Mouse (Mus musculus) adrenal gland (tissue): Measurements from ENCODE around the gene Ncapd3.

Source experiments
- intact Hi-C: fragments of 180-260 bp; cut with DNase I; formaldehyde crosslinking; loops from one replicate; pipeline ENCODE4 v1.15.1; 2025
- long read RNA-seq, 2 experiments: library from polyadenylated mRNA; unstranded; transcript quantifications; one replicate each; pipeline ENCODE4 v2.0.0; 2020; ENCODE audit warnings: borderline replicate concordance in 1 of 2; ENCODE audit not compliant: insufficient replicate concordance in 1 of 2

The Ncapd3 gene
- long read RNA-seq, experiment 1, partial matches to known transcripts = 5 of 5 reads
- long read RNA-seq, experiment 1, other reads (novel, unspliced or antisense) = 0 of 5 reads
- long read RNA-seq, experiment 2, partial matches to known transcripts = 6 of 7 reads
- long read RNA-seq, experiment 2, other reads (novel, unspliced or antisense) = 1 of 7 reads

DNA sequence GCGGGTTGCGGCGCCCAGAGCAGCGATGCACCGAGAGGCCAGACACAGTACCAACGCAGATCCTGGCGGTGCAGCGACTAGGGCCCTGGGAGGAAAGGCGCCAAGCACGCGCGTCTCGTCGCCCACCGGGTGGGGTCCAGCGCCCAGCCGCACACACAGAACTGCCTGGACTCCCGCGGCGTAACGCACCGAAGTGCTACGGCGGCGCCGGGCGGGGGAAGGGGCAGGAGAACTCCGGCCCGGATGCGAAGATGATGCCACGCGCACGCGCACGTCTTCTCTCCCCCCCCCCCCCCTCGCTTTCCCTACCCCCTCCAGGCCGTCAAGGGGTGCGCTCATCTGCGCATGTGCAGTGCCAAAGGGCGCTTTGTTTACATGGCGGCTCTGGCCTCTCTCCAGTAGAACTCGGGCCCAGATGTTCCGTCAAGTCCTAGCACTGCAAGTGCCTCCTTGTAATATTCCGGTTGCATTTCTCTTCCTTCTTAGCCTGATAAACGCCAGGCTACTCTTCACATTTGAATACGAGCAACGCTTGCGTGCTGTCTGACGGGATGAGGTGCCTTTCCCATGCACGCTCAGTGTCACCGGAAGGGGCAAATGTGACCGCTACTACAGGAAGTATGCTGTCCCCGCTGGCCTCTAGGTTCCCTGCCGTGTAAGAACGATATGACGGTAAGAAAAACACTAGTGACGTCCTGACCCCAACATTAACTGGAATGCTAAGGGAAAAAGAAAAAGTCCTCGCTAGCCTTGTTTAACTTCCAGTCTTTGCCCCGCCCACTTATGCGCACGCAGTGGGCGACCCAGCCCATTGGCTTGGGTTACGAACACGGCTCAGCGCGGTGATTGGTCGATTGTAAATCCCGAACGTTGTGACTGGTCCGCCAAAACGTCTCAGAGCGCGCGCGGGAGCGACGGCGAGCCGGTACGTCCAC, at the start of gene Ncapd3, which contains the start of gene Vps26b:
TSS of gene Ncapd3 (plus strand) at position 348 of the 935 bp plus-strand sequence.
TSS of gene Vps26b (minus strand) at position 238 of the 935 bp plus-strand sequence.
- intact Hi-C loops = loop anchor here (5.0 kb wide), 1 partner anchor 33 kb away; the partner anchor contains the start of genes Acad8 and Thyn1

DNA sequence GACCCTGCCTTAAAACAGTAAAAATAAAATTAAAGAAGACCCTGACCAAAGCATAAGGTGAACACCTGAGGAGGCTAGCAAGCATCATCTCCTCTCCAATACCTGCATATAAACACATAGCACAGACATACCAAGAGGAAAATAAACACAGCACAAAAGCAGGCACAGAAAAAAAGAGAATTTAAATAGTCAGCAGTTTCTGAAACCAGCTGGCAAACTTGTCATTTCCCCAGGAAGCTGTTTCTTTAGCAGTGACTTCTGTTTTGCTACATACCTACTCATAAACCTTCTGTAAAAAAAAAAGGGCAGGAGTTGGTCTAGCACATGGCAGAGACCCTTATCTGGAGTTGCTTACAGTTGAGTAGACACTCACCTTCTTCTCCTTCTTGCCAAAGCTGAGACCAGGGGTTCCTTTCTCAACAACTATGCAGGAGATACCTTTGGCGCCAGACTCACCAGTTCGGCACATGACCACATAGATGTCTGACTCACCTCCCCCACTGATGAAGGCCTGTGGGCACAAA, 44.8 kb upstream of the Ncapd3 start:
- intact Hi-C loops = no loop called here

DNA sequence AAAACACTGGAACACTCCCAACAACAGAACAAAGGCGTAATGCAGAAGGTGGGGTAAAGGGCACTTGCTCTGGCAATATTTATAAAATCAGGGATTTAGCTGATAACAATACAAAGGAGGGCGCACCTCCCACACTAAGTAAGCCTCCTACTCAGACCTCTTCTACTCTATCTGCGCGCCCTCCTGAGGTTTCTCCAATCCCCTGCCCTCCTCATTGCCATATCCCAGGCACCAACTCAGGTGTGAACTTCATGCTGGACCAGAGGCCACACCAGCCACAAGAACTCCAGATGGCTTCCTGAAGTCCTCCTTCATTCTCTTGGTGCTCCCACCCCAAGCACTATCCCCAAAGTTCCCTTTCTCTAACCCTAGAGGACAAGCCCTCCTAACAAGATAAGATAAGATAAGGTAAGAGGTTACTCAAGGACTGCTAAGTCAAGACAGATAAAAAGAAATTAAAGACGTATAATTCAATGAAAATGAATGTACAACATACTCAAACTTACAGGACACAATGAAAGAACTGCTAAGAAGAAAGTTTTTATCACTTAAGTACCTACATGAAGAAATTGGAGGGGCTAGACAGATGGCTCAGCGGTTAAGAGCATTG, 44.2 kb upstream of the Ncapd3 start:
- intact Hi-C loops = no loop called here

- intact Hi-C loops = no loop called here
These were observed 39.8 kb upstream of the Ncapd3 start for GRCm38 (mm10) chr9:26990181-26990580.

DNA sequence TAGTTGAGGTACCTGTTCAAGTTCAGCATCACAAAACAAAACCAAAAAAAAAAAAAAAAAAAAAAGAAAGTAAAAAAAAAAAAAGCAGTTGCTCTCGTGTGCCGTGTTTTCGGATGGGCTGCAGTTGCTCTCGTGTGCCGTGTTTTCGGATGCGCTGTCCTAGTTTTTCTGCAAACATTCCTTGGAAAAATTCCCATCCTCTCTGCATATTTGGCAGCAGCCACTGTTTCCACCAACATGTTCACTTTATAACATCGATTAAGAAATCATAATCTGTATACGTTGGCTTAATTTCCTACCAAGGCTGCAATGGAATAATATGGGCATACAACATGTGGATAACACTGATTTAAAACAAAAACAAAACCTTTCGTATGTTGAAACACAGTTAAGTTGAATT, 36.9 kb upstream of the Ncapd3 start:
- intact Hi-C loops = no loop called here

- intact Hi-C loops = no loop called here
These were observed 36.1 kb upstream of the Ncapd3 start for GRCm38 (mm10) chr9:26993900-26994299.

GRCm38 (mm10) chr9:26997062-26997461, 32.9 kb upstream of the Ncapd3 start:
- intact Hi-C loops = loop anchor here (5.0 kb wide), 1 partner anchor 35 kb away; the partner anchor contains the start of genes Ncapd3 and Vps26b

DNA sequence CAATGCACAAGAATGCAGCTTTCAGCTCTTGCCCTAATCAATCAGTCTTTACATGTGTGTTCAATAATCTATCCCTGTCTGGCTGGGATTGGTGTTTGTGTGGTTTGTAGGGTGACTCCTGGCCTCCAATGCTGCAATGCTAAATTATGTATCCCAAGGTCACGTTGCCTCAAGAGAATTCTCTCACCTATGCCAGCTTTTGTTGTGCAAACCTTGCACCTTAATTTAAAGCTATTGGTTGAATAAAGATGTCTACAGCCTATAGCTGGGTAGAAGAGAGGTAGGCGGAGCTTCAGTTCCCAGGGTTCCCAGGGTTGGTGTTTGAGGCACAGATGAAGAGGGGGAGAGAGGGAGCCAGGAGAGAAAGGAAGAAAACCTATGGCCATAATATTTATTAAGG, 32.5 kb upstream of the Ncapd3 start:
- intact Hi-C loops = loop anchor here (5.0 kb wide), 1 partner anchor 35 kb away; the partner anchor contains the start of genes Ncapd3 and Vps26b

GRCm38 (mm10) chr9:26998669-26999460, 31.1 kb upstream of the Ncapd3 start:
- intact Hi-C loops = loop anchor here (5.0 kb wide), 1 partner anchor 33 kb away; the partner anchor contains the start of genes Ncapd3 and Vps26b

DNA sequence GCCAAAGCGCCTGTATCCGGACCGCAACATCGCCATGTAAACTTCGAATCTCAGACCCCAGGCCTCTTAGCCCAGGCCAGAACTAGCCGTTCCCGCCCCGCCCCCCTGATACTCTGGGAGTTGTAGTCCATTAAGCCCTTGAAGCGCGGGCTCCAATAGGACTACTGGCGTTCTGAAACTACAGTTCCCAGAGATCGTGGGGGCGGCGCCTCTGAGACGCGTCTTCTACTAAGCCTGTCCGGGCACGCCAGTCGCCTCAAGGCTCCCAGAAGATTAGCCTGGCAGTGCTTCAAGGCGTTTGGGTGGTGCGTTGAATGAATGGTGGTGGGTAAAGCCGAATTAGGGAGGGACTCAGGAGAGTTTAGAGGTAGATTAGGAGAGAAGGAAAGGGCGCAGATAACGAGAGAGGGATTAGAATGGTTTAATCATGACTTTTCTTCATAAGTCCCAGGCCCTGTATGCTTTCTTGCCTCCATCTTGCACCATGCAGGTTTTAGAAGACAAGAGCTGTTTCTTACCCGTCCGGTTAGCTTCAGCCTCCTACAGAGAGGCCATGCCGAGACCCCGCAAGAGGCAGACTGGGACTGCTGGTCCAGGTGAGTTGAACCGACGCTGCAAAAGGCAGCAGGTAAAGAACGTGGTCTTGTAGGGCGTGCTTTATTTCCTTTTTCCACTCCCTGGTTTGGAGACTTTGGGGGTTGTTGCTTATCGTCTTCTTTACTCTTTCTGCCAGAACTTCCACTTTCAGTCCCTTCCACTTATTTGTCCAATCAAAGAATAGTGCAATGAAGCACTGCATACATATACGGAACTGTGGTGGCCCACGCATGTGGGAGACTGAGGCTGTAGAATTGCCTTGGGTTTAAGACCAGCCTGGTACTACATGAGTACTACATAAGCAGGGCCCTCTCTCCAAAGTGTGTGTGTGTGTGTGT, 30.2 kb upstream of the Ncapd3 start, which contains the start of the genes Acad8 and Thyn1:
TSS of gene Acad8 (minus strand) at position 106 of the 935 bp plus-strand sequence.
TSS of gene Thyn1 (plus strand) at position 250 of the 935 bp plus-strand sequence.
- intact Hi-C loops = loop anchor here (5.0 kb wide), 1 partner anchor 33 kb away; the partner anchor contains the start of genes Ncapd3 and Vps26b

- intact Hi-C loops = no loop called here
These were observed 24.7 kb upstream of the Ncapd3 start for GRCm38 (mm10) chr9:27005231-27005630.

DNA sequence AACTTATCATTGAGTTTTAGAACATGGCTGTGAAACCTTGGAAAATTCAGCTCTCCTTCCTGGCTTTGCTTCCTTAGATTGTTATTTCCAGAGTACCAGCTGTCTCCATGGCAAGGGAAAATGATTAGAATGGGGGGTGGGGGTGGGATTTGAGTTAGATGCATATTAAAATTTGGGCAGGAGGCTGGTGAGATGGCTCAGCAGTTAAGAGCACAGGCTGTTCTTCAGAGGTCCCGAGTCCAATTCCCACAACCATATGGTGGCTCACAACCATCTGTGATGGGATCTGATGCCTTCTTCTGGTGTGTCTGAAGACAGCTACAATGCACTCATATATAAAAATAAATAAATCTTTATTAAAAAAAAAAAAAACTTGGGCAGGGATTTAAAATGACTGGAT, 24.0 kb upstream of the Ncapd3 start:
- intact Hi-C loops = no loop called here

DNA sequence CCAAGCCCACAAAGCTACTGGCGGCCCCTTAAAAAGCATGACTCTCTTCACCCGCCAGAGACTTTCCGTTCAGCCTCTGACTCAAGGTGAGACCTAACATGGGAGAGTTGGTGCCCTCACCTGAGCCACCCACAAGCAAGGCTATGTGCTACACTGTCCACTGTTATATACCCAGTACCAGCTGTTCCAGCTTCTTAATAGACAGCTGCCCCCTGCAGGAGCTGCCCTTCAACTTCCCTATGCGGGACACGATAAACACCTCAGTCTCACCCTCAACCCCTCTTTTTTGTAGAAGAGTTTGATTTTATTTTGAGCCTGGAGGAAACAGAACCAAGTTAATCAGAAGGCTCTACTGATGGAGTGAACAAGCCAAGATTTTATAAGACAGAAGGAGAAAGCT, 23.1 kb upstream of the Ncapd3 start:
- intact Hi-C loops = no loop called here

GRCm38 (mm10) chr9:27009231-27009630, 20.7 kb upstream of the Ncapd3 start:
- intact Hi-C loops = no loop called here

GRCm38 (mm10) chr9:27011572-27011971, 18.4 kb upstream of the Ncapd3 start:
- intact Hi-C loops = no loop called here

GRCm38 (mm10) chr9:27018961-27019360, 11.0 kb upstream of the Ncapd3 start:
- intact Hi-C loops = no loop called here

DNA sequence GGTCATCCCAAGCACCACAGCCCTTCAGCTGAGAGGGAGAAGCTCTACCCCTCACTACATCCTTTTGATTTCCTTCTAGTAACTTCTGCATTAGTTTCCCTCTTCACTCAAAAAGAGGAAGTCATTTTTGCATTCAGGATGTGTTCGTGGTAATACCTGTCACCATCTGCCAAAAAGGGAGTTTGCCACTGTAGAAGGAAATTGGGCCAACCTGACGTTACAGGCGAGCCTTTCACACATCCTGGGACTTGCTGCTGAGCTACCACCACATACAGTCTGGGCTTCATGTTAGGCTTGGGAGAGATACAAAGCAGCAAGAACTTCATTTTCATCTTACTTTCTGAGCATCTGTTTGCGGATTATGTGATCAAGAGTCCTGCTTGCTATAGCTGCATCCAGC, 6.3 kb upstream of the Ncapd3 start:
- intact Hi-C loops = no loop called here

GRCm38 (mm10) chr9:27026708-27027107, 3.3 kb upstream of the Ncapd3 start:
- intact Hi-C loops = no loop called here
